Mouse (Mus musculus) stomach, embryonic 16.5 days (tissue): Measurements from ENCODE around the gene 4921507P07Rik. TPM values are rescaled to one million over a fixed set of nuclear protein-coding genes. Genes with fewer than 3 reads are reported as not detected.
"Not testable (repeated sequence)": the region's sequence is repeated elsewhere in the genome, so short reads cannot be mapped to it uniquely, and the experiment has no call there.

Source experiments
- ATAC-seq: fragments of 200-750 bp; cut with Nextera tagmentation; 2 replicates; pipeline ENCODE4 v1.8.0; 2017; ENCODE audit warnings: moderate number of reproducible peaks, moderate TSS enrichment; ENCODE audit not compliant: insufficient read depth, low FRiP score
- H3K27ac ChIP-seq: fragments of 300-500 bp; sonication (generic); 2 replicates; pipeline ENCODE4 v1.5.1; 2014; ENCODE audit warnings: low read length
- H3K27me3 ChIP-seq: fragments of 300-500 bp; sonication (generic); 2 replicates; pipeline ENCODE4 v1.6.1; 2014; ENCODE audit warnings: low read length, control low read depth, mixed read lengths; ENCODE audit not compliant: control insufficient read depth, insufficient read depth
- H3K36me3 ChIP-seq: fragments of 300-500 bp; sonication (generic); 2 replicates; pipeline ENCODE4 v1.6.1; 2014; ENCODE audit warnings: low read length; ENCODE audit not compliant: control insufficient read depth, insufficient read depth
- H3K4me1 ChIP-seq: fragments of 300-500 bp; sonication (generic); 2 replicates; pipeline ENCODE4 v1.6.1; 2014; ENCODE audit warnings: low read length, control low read depth, mixed read lengths; ENCODE audit not compliant: control insufficient read depth, insufficient read depth
- H3K4me2 ChIP-seq: fragments of 300-500 bp; sonication (generic); 2 replicates; pipeline ENCODE4 v1.6.1; 2014; ENCODE audit warnings: low read depth, low read length, mixed read lengths
- H3K4me3 ChIP-seq: fragments of 300-500 bp; sonication (generic); replicated peaks from 2 replicates; pipeline ENCODE4 v1.5.1; 2014; ENCODE audit warnings: mild to moderate bottlenecking, low read length
- H3K9ac ChIP-seq: fragments of 300-500 bp; sonication (generic); 2 replicates; pipeline ENCODE4 v1.6.1; 2014; ENCODE audit warnings: low read length
- H3K9me3 ChIP-seq: fragments of 300-500 bp; sonication (generic); replicated peaks from 2 replicates; pipeline ENCODE4 v1.6.1; 2016; ENCODE audit warnings: low read length, control low read depth; ENCODE audit not compliant: control insufficient read depth
- WGBS: fragments of 180-500 bp; shearing (Covaris S2); extraction: QIAGEN DNeasy Blood & Tissue Kit; methylation state at CpG from one replicate; pipeline ENCODE4 v1.1.7; 2014; 5-methylcytosine and 5-hydroxymethylcytosine counted together
- polyA plus RNA-seq: library from polyadenylated mRNA; unstranded; fragments of >200 nt; fragmentation: Nextera tagmentation; extraction: Ambion mirVana; gene quantifications from 2 replicates; pipeline ENCODE4 v1.2.1, GENCODE M21; 2015

The 4921507P07Rik gene
- 0.76 and 0.92 TPM in 2 replicates for polyA plus RNA-seq

DNA sequence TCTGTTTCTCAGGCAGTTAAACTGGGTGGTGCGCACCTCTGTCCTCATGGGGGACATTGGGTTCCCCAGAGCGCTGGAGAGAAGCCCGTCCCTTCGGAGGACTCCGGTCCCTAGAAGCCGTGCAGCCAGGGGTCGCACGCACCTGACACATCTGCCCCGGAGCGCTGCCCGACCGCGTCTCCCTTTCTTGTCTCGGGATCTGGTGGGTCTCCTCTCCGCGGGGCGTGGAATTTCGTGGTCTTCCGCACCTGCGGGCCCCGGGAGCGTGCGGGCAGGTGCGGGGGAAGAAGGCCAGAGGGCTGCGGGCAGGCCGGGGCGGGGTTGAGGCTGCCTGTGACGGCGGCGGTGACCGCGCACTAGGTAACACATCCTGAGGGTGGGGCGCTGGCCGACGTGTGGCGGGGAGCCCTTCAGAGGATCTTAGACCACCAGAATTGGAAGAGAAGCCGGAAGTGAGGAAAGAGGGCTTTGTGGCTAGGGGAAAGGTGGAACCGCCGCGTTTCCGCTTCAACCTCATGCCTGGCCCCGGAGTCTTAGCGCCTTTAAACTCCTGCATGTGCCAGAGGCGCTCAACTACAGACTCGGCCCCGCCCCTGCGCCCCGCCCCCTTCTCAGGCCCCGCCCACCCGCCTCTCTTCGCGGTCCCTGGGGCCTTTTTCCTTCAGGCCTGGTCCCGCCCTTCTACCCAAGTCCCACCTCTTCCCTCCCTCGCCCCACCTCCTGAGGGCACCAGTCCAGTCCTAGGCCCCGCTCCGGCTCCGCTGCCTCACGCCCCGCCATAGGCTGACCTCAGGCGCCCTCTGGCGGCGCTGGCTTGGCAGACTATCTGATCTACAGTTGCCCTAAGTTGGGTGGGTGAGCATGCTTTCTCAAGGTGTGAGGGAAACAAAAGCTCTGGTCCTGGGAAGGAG lies at the start of gene 4921507P07Rik:
4921507P07Rik (minus strand) TSS at position 332 of the 911 bp plus-strand sequence.
- H3K4me3 ChIP-seq, result peak within 1 kb of the TSS; percentile 64
- H3K27me3 ChIP-seq, result no peaks in the 10 kb centered on the region
- 1% methylated on average over 60 of the region's 62 CpGs for WGBS
- H3K9me3 ChIP-seq, result 0 out of 2 replicates have a peak, but pooled peaks cover 5% of the 10 kb centered on the region
- ATAC-seq, result peak; percentile 99
- peak within 1 kb of the TSS; percentile 99 for H3K4me2 ChIP-seq
- no peaks in the 10 kb centered on the region for H3K36me3 ChIP-seq
- 0 out of 2 replicates have a peak, but pooled peaks cover 3% of the 10 kb centered on the region for H3K4me1 ChIP-seq
- peak within 1 kb of the TSS; percentile 77 for H3K9ac ChIP-seq
- H3K27ac ChIP-seq, result no peak within 1 kb of the TSS

DNA sequence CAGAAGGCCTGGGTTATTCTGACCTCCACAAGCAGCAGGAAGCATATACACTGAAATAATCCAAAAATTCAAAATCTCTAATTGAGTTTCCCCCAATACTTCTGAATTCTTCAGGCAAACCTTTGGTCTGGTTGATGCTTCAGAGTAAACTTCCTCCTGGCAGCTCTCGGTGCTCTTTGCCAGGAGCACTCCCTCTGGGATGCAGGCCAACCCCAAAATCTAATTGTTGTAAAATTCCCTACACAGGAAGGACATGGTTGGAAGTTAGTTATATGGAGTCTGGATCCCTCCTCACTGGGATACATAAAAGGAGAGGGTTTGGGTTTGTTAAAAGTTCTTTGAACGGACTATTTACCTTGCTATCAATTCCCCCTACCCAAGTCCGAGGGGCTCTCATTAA lies 48.3 kb upstream of the 4921507P07Rik start:
- no peak overlapping the region for H3K27ac ChIP-seq
- H3K36me3 ChIP-seq, result no peaks in the 10 kb centered on the region
- H3K4me2 ChIP-seq, result no peak overlapping the region
- ATAC-seq, result no peak
- 41% methylated on average over 3 of the region's 3 CpGs for WGBS
- H3K27me3 ChIP-seq, result no peaks in the 10 kb centered on the region
- no peak overlapping the region for H3K9ac ChIP-seq
- H3K4me1 ChIP-seq, result peaks cover 6% of the 10 kb centered on the region
- no peaks in the 10 kb centered on the region for H3K9me3 ChIP-seq
- H3K4me3 ChIP-seq, result no peak overlapping the region

DNA sequence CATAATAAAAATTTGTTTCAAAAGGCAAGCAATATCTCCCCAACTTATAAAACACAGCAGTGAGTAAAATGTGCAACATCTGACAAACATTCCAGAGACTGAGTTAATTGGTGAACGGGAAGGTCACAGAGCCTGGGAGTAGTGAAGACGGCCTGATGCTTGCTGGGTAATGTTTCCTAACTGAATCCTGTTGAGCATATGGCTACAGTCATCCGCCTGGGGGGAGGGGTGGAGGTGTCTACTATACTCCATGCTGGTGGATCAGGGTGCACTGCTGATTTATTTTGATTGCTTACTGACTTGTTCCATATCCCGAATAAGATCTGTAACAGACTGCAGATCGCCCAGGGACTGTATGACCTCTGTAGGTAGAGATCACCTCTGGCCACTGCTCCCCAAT lies 45.5 kb upstream of the 4921507P07Rik start:
- no peak overlapping the region for H3K4me3 ChIP-seq
- H3K4me1 ChIP-seq, result peaks cover 6% of the 10 kb centered on the region
- no peak overlapping the region for H3K4me2 ChIP-seq
- H3K27me3 ChIP-seq, result no peaks in the 10 kb centered on the region
- no peak overlapping the region for H3K27ac ChIP-seq
- H3K9me3 ChIP-seq, result no peaks in the 10 kb centered on the region
- no peaks in the 10 kb centered on the region for H3K36me3 ChIP-seq
- ATAC-seq, result no peak
- WGBS, result 59% methylated on average over 5 of the region's 5 CpGs
- H3K9ac ChIP-seq, result no peak overlapping the region

DNA sequence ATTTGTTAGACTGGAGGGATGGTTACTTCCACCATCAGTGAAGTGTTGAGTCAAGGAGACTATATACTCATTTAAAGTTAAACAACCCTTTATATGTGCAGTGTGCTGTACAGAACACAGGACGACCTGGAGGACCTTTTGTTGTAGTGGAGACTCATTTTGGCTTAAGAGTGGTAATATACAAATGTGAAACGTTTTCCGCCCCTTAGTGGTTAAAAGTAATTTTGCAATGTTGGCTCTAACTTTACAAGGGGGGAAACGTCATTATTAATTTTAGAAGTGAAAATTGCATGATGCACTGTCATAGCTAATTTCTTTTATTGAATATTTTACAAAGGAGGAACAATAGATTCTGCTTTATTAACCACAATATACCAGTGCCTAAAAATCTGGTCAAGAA lies 43.9 kb upstream of the 4921507P07Rik start:
- Histone ChIP-seq H3K4me1 (peaks cover 6% of the 10 kb centered on the region), H3K9me3 (no peaks in the 10 kb centered on the region), H3K9ac (no peak overlapping the region), H3K27ac (no peak overlapping the region), H3K27me3 (no peaks in the 10 kb centered on the region), H3K36me3 (no peaks in the 10 kb centered on the region), H3K4me2 (no peak overlapping the region), H3K4me3 (no peak overlapping the region)
- 70% methylated on average over 4 of the region's 4 CpGs for WGBS
- no peak for ATAC-seq

DNA sequence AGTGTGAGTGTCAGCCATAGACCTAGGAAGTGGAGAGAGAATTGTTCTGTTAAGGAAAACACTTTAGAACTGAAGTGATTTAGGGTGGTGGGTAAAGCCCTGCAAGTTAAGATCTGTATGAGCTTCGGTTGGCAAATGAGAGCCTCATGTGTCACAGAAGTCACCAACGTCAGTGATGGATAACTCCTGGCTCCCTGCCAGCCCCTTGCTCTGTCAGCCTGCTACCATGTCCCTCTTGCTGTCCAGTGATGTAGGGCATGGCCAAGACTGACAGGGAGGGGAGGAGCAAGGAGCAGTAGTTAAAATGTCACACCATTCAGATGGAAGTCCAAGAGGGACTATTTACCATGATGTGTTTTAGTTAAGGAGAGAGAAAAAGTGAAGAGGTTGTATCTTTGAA lies 43.2 kb upstream of the 4921507P07Rik start:
- Histone ChIP-seq H3K4me3 (no peak overlapping the region), H3K9ac (no peak overlapping the region), H3K27me3 (no peaks in the 10 kb centered on the region), H3K27ac (no peak overlapping the region), H3K36me3 (no peaks in the 10 kb centered on the region), H3K4me2 (no peak overlapping the region), H3K4me1 (peaks cover 2% of the 10 kb centered on the region), H3K9me3 (no peaks in the 10 kb centered on the region)
- no peak for ATAC-seq
- 20% methylated on average over 2 of the region's 2 CpGs for WGBS

DNA sequence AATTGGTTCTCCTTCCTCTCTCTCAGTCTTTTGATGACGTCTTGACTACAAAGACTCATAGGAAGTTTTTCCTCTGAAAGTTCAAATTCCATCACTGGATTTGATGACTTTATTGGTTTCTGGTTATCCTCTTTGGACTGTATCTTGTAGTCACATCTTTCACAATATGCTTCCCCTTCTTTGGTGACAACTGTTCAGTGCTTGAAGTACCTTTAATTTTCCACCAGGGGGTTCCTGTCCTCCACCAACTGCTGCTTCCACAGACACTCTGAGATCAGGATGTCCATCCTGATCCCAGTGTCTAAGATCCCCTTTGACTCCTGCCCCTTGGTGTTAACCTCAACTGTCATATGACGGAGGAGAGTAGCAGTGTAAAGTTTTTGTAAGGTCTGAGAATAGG lies 29.7 kb upstream of the 4921507P07Rik start:
- ATAC-seq, H3K9ac ChIP-seq, H3K4me1 ChIP-seq, H3K27ac ChIP-seq, H3K4me2 ChIP-seq, H3K9me3 ChIP-seq, H3K36me3 ChIP-seq, H3K27me3 ChIP-seq, H3K4me3 ChIP-seq: not testable (repeated sequence)
- WGBS, result 64% methylated on average over 2 of the region's 2 CpGs

DNA sequence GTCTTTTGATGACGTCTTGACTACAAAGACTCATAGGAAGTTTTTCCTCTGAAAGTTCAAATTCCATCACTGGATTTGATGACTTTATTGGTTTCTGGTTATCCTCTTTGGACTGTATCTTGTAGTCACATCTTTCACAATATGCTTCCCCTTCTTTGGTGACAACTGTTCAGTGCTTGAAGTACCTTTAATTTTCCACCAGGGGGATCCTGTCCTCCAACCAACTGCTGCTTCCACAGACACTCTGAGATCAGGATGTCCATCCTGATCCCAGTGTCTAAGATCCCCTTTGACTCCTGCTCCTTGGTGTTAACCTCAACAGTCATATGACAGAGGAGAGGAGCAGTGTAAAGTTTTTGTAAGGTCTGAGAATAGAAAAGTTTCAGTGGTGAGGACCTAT lies 21.8 kb upstream of the 4921507P07Rik start:
- not testable (repeated sequence) for H3K36me3 ChIP-seq, H3K9ac ChIP-seq, H3K27me3 ChIP-seq, H3K9me3 ChIP-seq, H3K4me2 ChIP-seq, ATAC-seq, H3K4me1 ChIP-seq, H3K27ac ChIP-seq, H3K4me3 ChIP-seq
- 88% methylated on average over 1 of the region's 1 CpGs for WGBS

DNA sequence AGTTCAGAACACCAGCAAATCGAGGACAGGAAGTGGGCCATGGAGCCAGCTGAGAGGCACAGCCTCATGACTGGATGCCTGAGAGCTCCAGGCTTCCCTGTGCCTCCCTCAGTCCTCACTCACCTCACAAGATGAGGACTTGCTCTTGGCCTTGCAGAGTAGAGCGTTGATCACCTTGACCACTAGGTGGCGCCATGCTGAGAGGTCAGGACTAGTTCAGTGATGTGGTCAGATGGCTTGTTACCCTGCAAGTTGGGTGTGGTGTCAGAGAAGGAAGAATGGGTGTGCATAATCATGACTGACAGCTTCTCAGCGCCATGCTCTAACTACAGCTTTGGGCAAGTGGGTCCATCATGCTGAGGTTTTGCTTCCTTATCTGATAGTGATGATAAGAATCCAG lies 5.2 kb upstream of the 4921507P07Rik start:
- Histone ChIP-seq H3K9ac (no peak overlapping the region), H3K4me1 (0 out of 2 replicates have a peak, but pooled peaks cover 3% of the 10 kb centered on the region), H3K4me2 (no peak overlapping the region), H3K27ac (no peak overlapping the region), H3K27me3 (no peaks in the 10 kb centered on the region), H3K36me3 (no peaks in the 10 kb centered on the region), H3K9me3 (no peaks in the 10 kb centered on the region), H3K4me3 (no peak overlapping the region)
- ATAC-seq, result no peak
- WGBS, result 34% methylated on average over 4 of the region's 4 CpGs

DNA sequence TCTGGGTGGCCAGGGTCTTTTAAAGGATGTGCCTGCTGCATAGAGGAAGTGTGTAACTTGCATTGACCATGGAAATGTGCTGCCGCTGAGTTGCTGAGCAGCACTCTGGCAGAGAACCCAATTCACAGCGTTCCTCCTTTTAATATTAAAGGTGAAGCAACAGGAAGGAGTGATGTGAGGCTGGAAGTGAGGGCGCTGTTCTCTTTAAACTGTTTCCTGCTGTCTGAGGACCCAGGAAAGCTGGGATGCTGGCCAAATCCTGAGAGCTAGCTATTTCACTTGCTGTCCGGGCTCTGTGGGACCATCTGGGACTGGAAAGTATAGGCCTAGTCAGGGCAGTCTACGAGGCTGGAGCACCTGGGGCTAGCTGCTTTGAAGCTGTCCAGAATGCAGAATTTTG lies 2.1 kb upstream of the 4921507P07Rik start:
- H3K9ac ChIP-seq, result peak overlapping the region; percentile 20; the same call in 1 of the 2 replicates
- no peak; the same call in 1 of the 2 replicates for ATAC-seq
- 0 out of 2 replicates have a peak, but pooled peaks cover 3% of the 10 kb centered on the region for H3K4me1 ChIP-seq
- H3K27ac ChIP-seq, result no peak overlapping the region; the same call in 1 of the 2 replicates
- WGBS, result 35% methylated on average over 5 of the region's 5 CpGs
- no peaks in the 10 kb centered on the region for H3K27me3 ChIP-seq
- H3K9me3 ChIP-seq, result 0 out of 2 replicates have a peak, but pooled peaks cover 5% of the 10 kb centered on the region
- H3K4me3 ChIP-seq, result no peak overlapping the region
- H3K4me2 ChIP-seq, result no peak overlapping the region
- H3K36me3 ChIP-seq, result no peaks in the 10 kb centered on the region
